ENCODE assay signal across 10 mouse cellular contexts in genomic region chr10:88381286-88381685, GRCm38 (mm10). TPM values are rescaled to one million over a fixed set of nuclear protein-coding genes. Genes with fewer than 3 reads are reported as not detected.
DNase-seq lines count a peak whose midpoint lies in the region; ATAC-seq and TF ChIP-seq lines count a peak whose summit lies in the region.
"Had no signal": no experiment of that assay in that cellular context is flagged by ENCODE, and none has a peak within 500 bp of the region (broad histone marks: within the 10 kb centered on the region; RNA-seq: fewer than 3 reads in every experiment).

No protein-coding gene starts in this region.

- 71% methylated on average over 4 of the region's 4 CpGs for WGBS in embryonic facial prominence, embryonic 13.5 days
- WGBS in embryonic facial prominence, embryonic 10.5 days: 83% methylated on average over 4 of the region's 4 CpGs
- WGBS in kidney, adult 2 months: 72% methylated on average over 4 of the region's 4 CpGs
- 74% methylated on average over 4 of the region's 4 CpGs for WGBS in neural tube, embryonic 15.5 days

- no peak for TF ChIP-seq POLR2A in kidney, adult 2 months (IDR thresholded peaks at IDR 0.05; ENCODE audit: low read depth, low read length)

- no peaks in the 10 kb centered on the region for H3K27me3 ChIP-seq in embryonic facial prominence, embryonic 13.5 days
- no peaks in the 10 kb centered on the region for H3K27me3 ChIP-seq in embryonic facial prominence, embryonic 10.5 days (replicated peaks; ENCODE audit: low read depth, poor library complexity, severe bottlenecking)
- no peaks in the 10 kb centered on the region for H3K27me3 ChIP-seq in kidney, adult 2 months (replicated peaks; ENCODE audit: control insufficient read depth, insufficient read depth, low read length)
- H3K27me3 ChIP-seq in megakaryocyte, embryonic 14.5 days (replicated peaks): no peaks in the 10 kb centered on the region
- no peaks in the 10 kb centered on the region for H3K27me3 ChIP-seq in neural tube, embryonic 15.5 days (replicated peaks)

- no peak overlapping the region for H3K27ac ChIP-seq in embryonic facial prominence, embryonic 13.5 days
- no peak overlapping the region for H3K27ac ChIP-seq in embryonic facial prominence, embryonic 10.5 days (replicated peaks)
- H3K27ac ChIP-seq in kidney, adult 2 months (ENCODE audit: insufficient read depth, low read depth, low read length): peak overlapping the region; percentile 6; the same call in 1 of the 2 replicates
- H3K27ac ChIP-seq in neural tube, embryonic 15.5 days (replicated peaks): no peak overlapping the region

- no peaks in the 10 kb centered on the region for H3K36me3 ChIP-seq in embryonic facial prominence, embryonic 13.5 days
- H3K36me3 ChIP-seq in embryonic facial prominence, embryonic 10.5 days (replicated peaks): no peaks in the 10 kb centered on the region
- H3K36me3 ChIP-seq in kidney, adult 2 months (ENCODE audit: control insufficient read depth, insufficient read depth, low read length): no peaks in the 10 kb centered on the region
- no peaks in the 10 kb centered on the region for H3K36me3 ChIP-seq in megakaryocyte, embryonic 14.5 days (replicated peaks; ENCODE audit: low read length)
- H3K36me3 ChIP-seq in neural tube, embryonic 15.5 days: no peaks in the 10 kb centered on the region

- H3K4me3 ChIP-seq in embryonic facial prominence, embryonic 13.5 days: no peak overlapping the region
- H3K4me3 ChIP-seq in embryonic facial prominence, embryonic 10.5 days: no peak overlapping the region
- H3K4me3 ChIP-seq in kidney, adult 2 months (ENCODE audit: insufficient read depth, low read depth, low read length): no peak overlapping the region
- H3K4me3 ChIP-seq in megakaryocyte, embryonic 14.5 days (replicated peaks): peak overlapping the region; percentile 30
- no peak overlapping the region for H3K4me3 ChIP-seq in neural tube, embryonic 15.5 days (replicated peaks)

- no peak for DNase-seq in embryonic facial prominence, embryonic 10.5 days (ENCODE audit: low spot score)
- DNase-seq in kidney, adult 2 months: no peak
- DNase-seq in kidney, adult 11 months: no peak
- DNase-seq: embryo, embryonic 11 days had no signal

- 0 out of 2 replicates have a peak overlapping the region, but pooled peaks have one; percentile 87 for H3K4me2 ChIP-seq in embryonic facial prominence, embryonic 13.5 days
- H3K4me2 ChIP-seq in neural tube, embryonic 15.5 days: peak overlapping the region; percentile 83

- no peak overlapping the region for H3K9ac ChIP-seq in embryonic facial prominence, embryonic 13.5 days
- H3K9ac ChIP-seq in neural tube, embryonic 15.5 days (replicated peaks): no peak overlapping the region

- peaks cover 19% of the 10 kb centered on the region for H3K4me1 ChIP-seq in embryonic facial prominence, embryonic 13.5 days
- peaks cover 28% of the 10 kb centered on the region for H3K4me1 ChIP-seq in embryonic facial prominence, embryonic 10.5 days
- H3K4me1 ChIP-seq in kidney, adult 2 months (ENCODE audit: control insufficient read depth, insufficient read depth, low read length): peaks cover 34% of the 10 kb centered on the region
- peaks cover 66% of the 10 kb centered on the region for H3K4me1 ChIP-seq in megakaryocyte, embryonic 14.5 days
- H3K4me1 ChIP-seq in neural tube, embryonic 15.5 days: peaks cover 28% of the 10 kb centered on the region

- ATAC-seq in embryonic facial prominence, embryonic 13.5 days (ENCODE audit: insufficient number of reproducible peaks, insufficient read depth, low FRiP score, low TSS enrichment, low read depth): no peak
- ATAC-seq in megakaryocyte, adult 5-6 weeks (ENCODE audit: poor library complexity, severe bottlenecking): no peak
- ATAC-seq in neural tube, embryonic 15.5 days (ENCODE audit: low FRiP score): no peak
- ATAC-seq in monocyte, adult 5-6 weeks (replicated peaks; ENCODE audit: insufficient number of reproducible peaks, low FRiP score, low TSS enrichment, poor library complexity, severe bottlenecking): no peak
- ATAC-seq: forebrain, embryonic 14.5 days had no signal

- no peak for TF ChIP-seq CTCF in kidney, adult 2 months (conservative IDR thresholded peaks at IDR 0.05; ENCODE audit: insufficient read depth, insufficient read length, low read depth, low read length)

- H3K9me3 ChIP-seq in embryonic facial prominence, embryonic 13.5 days: no peaks in the 10 kb centered on the region
- no peaks in the 10 kb centered on the region for H3K9me3 ChIP-seq in embryonic facial prominence, embryonic 10.5 days
- H3K9me3 ChIP-seq in megakaryocyte, embryonic 14.5 days: no peaks in the 10 kb centered on the region
- H3K9me3 ChIP-seq in neural tube, embryonic 15.5 days (replicated peaks): no peaks in the 10 kb centered on the region

RNA-seq across cellular contexts. Expression of gene Gnptab, which starts 2.4 kb away (rescaled TPM):
- 10.3 and 10.8 TPM in 2 replicates for polyA plus RNA-seq in embryonic facial prominence, embryonic 13.5 days (2015; fragmentation: Nextera tagmentation; extraction: Ambion mirVana)
- polyA plus RNA-seq in embryonic facial prominence, embryonic 10.5 days (2016; fragmentation: Nextera tagmentation; extraction: Ambion mirVana): 8.4 and 9.0 TPM in 2 replicates
- polyA plus RNA-seq in kidney, adult 2 months (2012; rRNA removed): 12.6 and 12.8 TPM in 2 replicates
- polyA plus RNA-seq in megakaryocyte, embryonic 14.5 days (2012; ENCODE audit: insufficient read depth, low replicate concordance): 0.57 TPM in 1 of 2 replicates, not detected in the other
- 55.8 and 57.4 TPM in 2 replicates for total RNA-seq in megakaryocyte, adult 5-6 weeks (2015)
- 29.4 and 33.3 TPM in 2 replicates for total RNA-seq in megakaryocyte, adult 5-6 weeks (2017)
- polyA plus RNA-seq in neural tube, embryonic 15.5 days (2015; fragmentation: Nextera tagmentation; extraction: Ambion mirVana): 16.5 and 19.6 TPM in 2 replicates
- total RNA-seq in monocyte, adult 5-6 weeks (2017): 28.7 to 62.7 TPM (median 37.0 TPM) in 3 replicates

RNA-seq across cellular contexts. Expression of gene Dram1, which starts 2.4 kb away (rescaled TPM):
- 1.5 and 2.0 TPM in 2 replicates for polyA plus RNA-seq in embryonic facial prominence, embryonic 13.5 days (2015; fragmentation: Nextera tagmentation; extraction: Ambion mirVana)
- polyA plus RNA-seq in embryonic facial prominence, embryonic 10.5 days (2016; fragmentation: Nextera tagmentation; extraction: Ambion mirVana): 0.29 and 0.39 TPM in 2 replicates
- 16.4 and 18.5 TPM in 2 replicates for polyA plus RNA-seq in kidney, adult 2 months (2012; rRNA removed)
- polyA plus RNA-seq in megakaryocyte, embryonic 14.5 days (2012; ENCODE audit: insufficient read depth, low replicate concordance): 0.72 TPM in 1 of 2 replicates, not detected in the other
- total RNA-seq in megakaryocyte, adult 5-6 weeks (2015): 45.0 and 46.2 TPM in 2 replicates
- total RNA-seq in megakaryocyte, adult 5-6 weeks (2017): 35.5 and 36.0 TPM in 2 replicates
- 0.87 and 1.8 TPM in 2 replicates for polyA plus RNA-seq in neural tube, embryonic 15.5 days (2015; fragmentation: Nextera tagmentation; extraction: Ambion mirVana)
- 18.8 to 27.0 TPM (median 24.5 TPM) in 3 replicates for total RNA-seq in monocyte, adult 5-6 weeks (2017)
